Mouse (Mus musculus) liver, embryonic 14.5 days (tissue): ENCODE measurements at regions not wholly inside any gene's neighbourhood (a gene's known extent, or its start where the extent isn't known, plus 50 kb on each side); places are given as distances from the start of the nearest gene placed in this dataset.
A peak's percentile ranks its signal among the peaks of the same experiment; 100 is the strongest.

Experiments
- CTCF ChIP-seq: IDR thresholded peaks from 2 replicates; pipeline ENCODE4 v1.5.1; 2016; ENCODE audit warnings: antibody characterized with exemption, low read depth, control low read depth
- EP300 ChIP-seq: IDR thresholded peaks from 2 replicates; pipeline ENCODE4 v1.6.1; 2016; ENCODE audit warnings: antibody characterized with exemption, low read depth

- TF ChIP-seq CTCF, result peak; percentile 51
- no peak for TF ChIP-seq EP300
These were observed 100.2 kb upstream of the Ppm1h start for GRCm38 (mm10) chr10:122578209-122579001.
